Mouse (Mus musculus) liver, adult 2 months (tissue): ENCODE results near the gene Fars2.

ENCODE experiments used
- CTCF ChIP-seq: fragments of 200-500 bp; IDR thresholded peaks from 2 replicates; pipeline ENCODE4 v1.5.1; 2011; ENCODE audit warnings: low read depth, low read length, control low read depth
- POLR2A ChIP-seq: fragments of 200-500 bp; IDR thresholded peaks from 2 replicates; pipeline ENCODE4 v1.6.1; 2011; ENCODE audit warnings: low read length, control low read depth; ENCODE audit not compliant: insufficient read depth; ENCODE audit errors: extremely low read depth

DNA sequence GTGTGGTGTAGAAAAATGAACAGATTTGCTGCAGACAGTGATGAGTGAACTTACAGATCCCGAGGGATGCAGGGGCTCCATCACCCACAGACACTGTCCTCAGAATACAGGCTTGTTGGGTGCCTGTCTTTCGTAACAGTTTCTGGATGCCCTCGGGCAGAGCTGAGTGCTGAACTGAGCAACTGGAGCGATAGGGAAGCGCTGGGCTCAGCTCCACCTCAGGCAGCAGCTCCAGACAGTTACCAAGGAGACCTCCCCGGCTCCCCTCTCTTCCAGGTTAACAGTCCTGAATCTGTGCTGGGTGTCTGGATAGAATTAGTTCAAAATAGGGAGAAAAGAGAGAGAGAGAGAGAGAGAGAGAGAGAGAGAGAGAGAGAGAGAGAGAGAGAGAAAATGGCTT, 433.5 kb downstream of the Fars2 start:
- no peak for TF ChIP-seq POLR2A
- TF ChIP-seq CTCF: no peak
